Mouse (Mus musculus) T-helper 1 cell (primary cell): ENCODE results near the gene Slc44a4.
"Not testable (repeated sequence)": the region's sequence is repeated elsewhere in the genome, so short reads cannot be mapped to it uniquely, and the experiment has no call there.

Experiments
- in situ Hi-C: fragments of 300-600 bp; cut with MboI, MseI; formaldehyde crosslinking; loops from one replicate; pipeline ENCODE4 v1.15.1; 2025; ENCODE audit warnings: high pct_unique_total_duplicates

Slc44a4 gene

GRCm38 (mm10) chr17:34899053-34899889 is 15.0 kb upstream of the Slc44a4 start:
- in situ Hi-C loops, result no loop called here

- in situ Hi-C loops, result no loop called here
Measured at GRCm38 (mm10) chr17:34899890-34900243, 14.4 kb upstream of the Slc44a4 start.

GRCm38 (mm10) chr17:34900826-34901225 is 13.4 kb upstream of the Slc44a4 start:
- in situ Hi-C loops, result not testable (repeated sequence)

GRCm38 (mm10) chr17:34901948-34902347 is 12.3 kb upstream of the Slc44a4 start:
- in situ Hi-C loops, result not testable (repeated sequence)

- in situ Hi-C loops, result no loop called here
Measured at GRCm38 (mm10) chr17:34902895-34903294, 11.4 kb upstream of the Slc44a4 start.

GRCm38 (mm10) chr17:34910982-34911381 is 3.3 kb upstream of the Slc44a4 start:
- in situ Hi-C loops, result loop anchor here (10.0 kb wide), 1 partner anchor 56 kb away; the partner anchor contains the start of genes Nelfe and Skiv2l

- in situ Hi-C loops, result loop anchor here (10.0 kb wide), 1 partner anchor 57 kb away; the partner anchor contains the start of genes Nelfe and Skiv2l
Measured at GRCm38 (mm10) chr17:34911945-34912351, 2.3 kb upstream of the Slc44a4 start.

- in situ Hi-C loops, result loop anchor here (10.0 kb wide), 1 partner anchor 61 kb away; the partner anchor contains the start of genes Nelfe and Skiv2l
Measured at GRCm38 (mm10) chr17:34915410-34915831, 1.2 kb downstream of the Slc44a4 start.

- in situ Hi-C loops, result loop anchor here (10.0 kb wide), 1 partner anchor 62 kb away; the partner anchor contains the start of genes Nelfe and Skiv2l
Measured at GRCm38 (mm10) chr17:34916316-34916715, 2.0 kb downstream of the Slc44a4 start.

GRCm38 (mm10) chr17:34917188-34917587 is 2.9 kb downstream of the Slc44a4 start:
- in situ Hi-C loops, result loop anchor here (10.0 kb wide), 1 partner anchor 62 kb away; the partner anchor contains the start of genes Nelfe and Skiv2l

GRCm38 (mm10) chr17:34922939-34923338 is 8.7 kb downstream of the Slc44a4 start:
- in situ Hi-C loops, result no loop called here

- in situ Hi-C loops, result no loop called here
Measured at GRCm38 (mm10) chr17:34924258-34924657, 10.0 kb downstream of the Slc44a4 start.

- in situ Hi-C loops, result no loop called here
Measured at GRCm38 (mm10) chr17:34927306-34928019, 13.2 kb downstream of the Slc44a4 start.

GRCm38 (mm10) chr17:34928841-34929240 is 14.6 kb downstream of the Slc44a4 start:
- in situ Hi-C loops, result no loop called here

- in situ Hi-C loops, result loop anchor here (10.0 kb wide), 1 partner anchor 296 kb away; no protein-coding TSS in a partner anchor
Measured at GRCm38 (mm10) chr17:34931061-34931734, 16.9 kb downstream of the Slc44a4 start, which contains the start of gene Neu1. Gene Neu1, plus strand, starts transcription at chr17:34931253.

GRCm38 (mm10) chr17:34931735-34932098 is 17.5 kb downstream of the Slc44a4 start:
- in situ Hi-C loops, result loop anchor here (10.0 kb wide), 1 partner anchor 297 kb away; no protein-coding TSS in a partner anchor

- in situ Hi-C loops, result loop anchor here (10.0 kb wide), 1 partner anchor 297 kb away; no protein-coding TSS in a partner anchor
Measured at GRCm38 (mm10) chr17:34932287-34932686, 18.0 kb downstream of the Slc44a4 start.

GRCm38 (mm10) chr17:34934031-34934430 is 19.8 kb downstream of the Slc44a4 start:
- in situ Hi-C loops, result loop anchor here (10.0 kb wide), 1 partner anchor 299 kb away; no protein-coding TSS in a partner anchor

GRCm38 (mm10) chr17:34934830-34935229 is 20.6 kb downstream of the Slc44a4 start:
- in situ Hi-C loops, result loop anchor here (10.0 kb wide), 1 partner anchor 300 kb away; no protein-coding TSS in a partner anchor

GRCm38 (mm10) chr17:34937960-34938505 is 23.8 kb downstream of the Slc44a4 start:
- in situ Hi-C loops, result loop anchor here (10.0 kb wide), 1 partner anchor 303 kb away; no protein-coding TSS in a partner anchor
